Mouse (Mus musculus): ENCODE data around the gene Rab6a. TPM values are rescaled to one million over a fixed set of nuclear protein-coding genes. Genes with fewer than 3 reads are reported as not detected.
A peak's percentile ranks its signal among the peaks of the same experiment; 100 is the strongest.

Gene Rab6a
- polyA plus RNA-seq, 1 experiment from 2014 or later: 102 TPM

DNA sequence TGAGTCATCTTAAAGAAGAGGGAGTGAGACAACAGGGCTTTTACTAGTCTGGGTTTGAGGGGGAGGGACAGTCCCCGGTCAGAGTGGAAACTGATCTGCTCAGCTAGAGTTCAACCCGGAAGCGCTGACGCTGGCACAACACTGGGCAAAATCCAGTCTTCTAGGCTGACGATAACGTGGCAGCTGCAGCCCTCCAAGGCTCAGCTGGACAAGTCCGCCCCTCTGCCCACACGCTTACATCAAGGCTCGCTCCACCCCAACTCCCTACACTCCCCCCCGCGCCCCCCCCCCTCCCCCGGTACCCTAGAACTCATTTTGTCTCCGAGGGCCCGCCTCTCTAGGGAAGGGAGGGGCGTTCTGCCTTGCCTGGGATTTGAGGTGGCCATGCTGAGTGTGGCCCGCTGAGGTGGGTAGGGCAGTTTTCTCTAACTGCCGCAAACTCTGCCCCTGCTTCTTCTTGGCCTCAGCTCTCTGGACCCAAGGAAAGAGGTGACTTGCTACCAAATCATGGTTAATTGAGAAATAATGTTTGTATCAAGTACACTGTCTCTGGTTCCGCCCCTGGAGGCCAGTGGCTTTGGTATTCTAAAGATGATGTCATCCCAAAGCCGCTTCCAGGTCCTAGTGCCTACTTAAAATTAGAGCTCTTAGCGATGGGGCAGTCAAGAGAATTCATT, 16.2 kb upstream of the Rab6a start:
- H3K27me3 ChIP-seq (ENCODE audit: insufficient read depth, low read length): no peaks in the 10 kb centered on the region
- H3K4me1 ChIP-seq (ENCODE audit: insufficient read depth): 0 out of 2 replicates have a peak, but pooled peaks cover 4% of the 10 kb centered on the region
- peak overlapping the region; percentile 65 for H3K9ac ChIP-seq
- TF ChIP-seq CTCF (IDR thresholded peaks at IDR 0.05; ENCODE audit: low read depth): peak; percentile 1; the same call in 1 of the 2 replicates
- peak overlapping the region; percentile 62 for H3K4me2 ChIP-seq
- peak overlapping the region; percentile 50 for H3K4me3 ChIP-seq (ENCODE audit: low read depth, low read length)
- H3K9me3 ChIP-seq (ENCODE audit: low read depth, low read length): no peaks in the 10 kb centered on the region
- WGBS: under 1% methylated on average over 19 of the region's 20 CpGs
- ATAC-seq (ENCODE audit: insufficient read depth): peak; percentile 97
- no peaks in the 10 kb centered on the region for H3K36me3 ChIP-seq (ENCODE audit: insufficient read depth)
- peak overlapping the region; percentile 89 for H3K27ac ChIP-seq (ENCODE audit: low read depth)
- peak; percentile 87 for DNase-seq

DNA sequence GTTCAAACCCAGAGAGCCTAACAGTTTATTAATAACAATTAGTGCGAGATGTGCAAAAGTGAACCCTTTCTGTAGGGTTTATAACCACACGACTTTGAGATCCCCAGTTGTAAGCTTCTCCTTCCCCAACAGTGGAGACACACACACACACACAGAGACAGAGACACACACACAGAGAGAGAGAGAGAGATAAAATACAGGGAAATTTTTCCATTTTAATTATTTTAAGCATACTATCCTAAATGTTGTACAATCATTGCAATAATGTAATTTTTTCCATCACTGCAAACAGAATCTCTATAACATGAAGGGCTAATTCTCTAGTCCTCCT, 15.7 kb upstream of the Rab6a start:
- H3K27me3 ChIP-seq (ENCODE audit: insufficient read depth, low read length): no peaks in the 10 kb centered on the region
- 0 out of 2 replicates have a peak, but pooled peaks have one; percentile 7 for ATAC-seq (ENCODE audit: insufficient read depth)
- H3K4me3 ChIP-seq (ENCODE audit: low read depth, low read length): peak overlapping the region; percentile 50
- H3K36me3 ChIP-seq (ENCODE audit: insufficient read depth): no peaks in the 10 kb centered on the region
- H3K9me3 ChIP-seq (ENCODE audit: low read depth, low read length): no peaks in the 10 kb centered on the region
- 5% methylated on average over 2 of the region's 2 CpGs for WGBS
- DNase-seq: no peak
- 0 out of 2 replicates have a peak, but pooled peaks cover 4% of the 10 kb centered on the region for H3K4me1 ChIP-seq (ENCODE audit: insufficient read depth)
- H3K27ac ChIP-seq (ENCODE audit: low read depth): peak overlapping the region; percentile 89
- TF ChIP-seq CTCF (IDR thresholded peaks at IDR 0.05; ENCODE audit: low read depth): no peak
- H3K4me2 ChIP-seq: peak overlapping the region; percentile 62
- H3K9ac ChIP-seq: peak overlapping the region; percentile 65

DNA sequence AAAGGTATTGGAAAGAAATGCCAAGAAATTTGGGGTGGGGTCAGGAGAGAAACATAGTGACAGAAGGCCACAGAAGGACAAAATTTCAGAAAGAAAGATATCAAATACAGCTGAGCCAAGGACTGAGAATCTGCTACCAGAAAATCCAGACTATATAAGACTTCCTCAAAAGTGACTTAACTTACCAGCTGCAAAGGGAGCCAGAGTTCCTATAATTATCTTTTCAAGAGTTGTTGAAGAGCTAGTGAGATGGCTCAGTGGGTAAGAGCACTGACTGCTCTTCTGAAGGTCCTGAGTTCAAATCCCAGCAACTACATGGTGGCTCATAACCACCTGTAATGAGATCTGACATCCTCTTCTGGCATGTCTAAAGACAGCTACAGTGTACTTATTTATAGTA, 13.9 kb upstream of the Rab6a start:
- Histone ChIP-seq H3K4me2 (no peak overlapping the region), H3K36me3 (ENCODE audit: insufficient read depth) (no peaks in the 10 kb centered on the region), H3K9ac (no peak overlapping the region), H3K4me3 (ENCODE audit: low read depth, low read length) (no peak overlapping the region), H3K9me3 (ENCODE audit: low read depth, low read length) (no peaks in the 10 kb centered on the region), H3K27ac (ENCODE audit: low read depth) (no peak overlapping the region), H3K27me3 (ENCODE audit: insufficient read depth, low read length) (no peaks in the 10 kb centered on the region), H3K4me1 (ENCODE audit: insufficient read depth) (0 out of 2 replicates have a peak, but pooled peaks cover 4% of the 10 kb centered on the region)
- ATAC-seq (ENCODE audit: insufficient read depth) (no peak), DNase-seq (no peak)
- no peak for TF ChIP-seq CTCF (IDR thresholded peaks at IDR 0.05; ENCODE audit: low read depth)

DNA sequence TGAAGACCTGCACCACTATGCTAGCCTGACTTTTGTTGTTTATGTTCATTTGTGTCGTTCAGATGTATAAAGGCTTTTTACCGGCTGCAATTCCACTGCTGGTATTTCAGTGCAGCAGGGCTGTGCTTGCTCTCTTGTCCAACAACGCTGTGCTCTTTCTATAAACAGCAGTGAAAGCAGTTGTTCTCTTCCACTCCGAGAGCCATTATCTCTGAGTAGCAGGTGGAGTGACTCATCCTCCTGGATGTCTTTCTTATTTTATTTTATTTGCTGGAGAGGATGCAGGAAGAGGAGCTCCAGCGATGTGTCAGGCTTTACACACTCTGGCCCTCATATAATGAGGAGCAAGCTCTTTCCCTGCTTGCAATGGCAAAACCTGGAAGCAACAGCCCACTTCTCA, 7.0 kb upstream of the Rab6a start:
- no peak for ATAC-seq (ENCODE audit: insufficient read depth)
- 63% methylated on average over 5 of the region's 5 CpGs for WGBS
- H3K27me3 ChIP-seq (ENCODE audit: insufficient read depth, low read length): no peaks in the 10 kb centered on the region
- no peak overlapping the region for H3K4me2 ChIP-seq
- TF ChIP-seq CTCF (IDR thresholded peaks at IDR 0.05; ENCODE audit: low read depth): no peak
- H3K4me3 ChIP-seq (ENCODE audit: low read depth, low read length): no peak overlapping the region
- no peak overlapping the region for H3K27ac ChIP-seq (ENCODE audit: low read depth)
- H3K9me3 ChIP-seq (ENCODE audit: low read depth, low read length): no peaks in the 10 kb centered on the region
- H3K36me3 ChIP-seq (ENCODE audit: insufficient read depth): no peaks in the 10 kb centered on the region
- no peaks in the 10 kb centered on the region for H3K4me1 ChIP-seq (ENCODE audit: insufficient read depth)
- no peak for DNase-seq
- no peak overlapping the region for H3K9ac ChIP-seq

DNA sequence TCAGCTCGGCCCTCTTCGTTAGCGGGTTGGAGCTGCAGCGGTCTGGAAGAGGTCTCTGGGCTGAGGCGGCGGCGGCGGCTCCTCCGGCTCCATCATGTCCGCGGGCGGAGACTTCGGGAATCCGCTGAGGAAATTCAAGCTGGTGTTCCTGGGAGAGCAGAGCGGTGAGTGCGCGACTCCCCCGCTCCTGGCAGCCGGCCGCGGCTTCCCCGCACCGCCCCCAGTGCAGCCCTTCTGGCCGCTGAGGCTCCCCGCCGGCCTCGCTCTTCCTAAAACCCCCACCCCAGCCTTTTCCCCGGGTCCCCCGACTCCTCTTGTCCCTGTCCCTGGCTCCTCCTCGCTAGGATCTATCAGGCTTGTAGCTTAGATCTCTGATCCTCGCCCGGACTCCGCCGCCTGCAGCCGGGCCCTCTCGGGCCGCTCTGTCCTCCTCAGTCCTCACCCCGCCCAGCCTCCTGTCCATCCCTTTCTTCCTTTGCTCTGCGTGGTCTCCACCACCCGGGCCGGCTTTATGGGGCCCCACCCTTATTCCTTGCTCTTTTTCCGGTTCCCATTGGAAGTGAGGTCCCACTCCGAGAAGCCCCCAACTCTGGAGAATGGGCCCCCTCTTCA, 1.0 kb downstream of the Rab6a start, which contains the start of gene Mrpl48:
TSS of gene Mrpl48 (minus strand) at position 172 of the 612 bp plus-strand sequence.
- DNase-seq (peak; percentile 63), ATAC-seq (ENCODE audit: insufficient read depth) (peak; percentile 59)
- Histone ChIP-seq H3K27me3 (ENCODE audit: insufficient read depth, low read length) (no peaks in the 10 kb centered on the region), H3K4me3 (ENCODE audit: low read depth, low read length) (peak within 1 kb of the TSS; percentile 100), H3K9me3 (ENCODE audit: low read depth, low read length) (no peaks in the 10 kb centered on the region), H3K4me2 (peak within 1 kb of the TSS; percentile 85), H3K36me3 (ENCODE audit: insufficient read depth) (no peaks in the 10 kb centered on the region), H3K27ac (ENCODE audit: low read depth) (peak within 1 kb of the TSS; percentile 99), H3K9ac (peak within 1 kb of the TSS; percentile 97), H3K4me1 (ENCODE audit: insufficient read depth) (no peaks in the 10 kb centered on the region; the same call in 1 of the 2 replicates)
- WGBS: under 1% methylated on average over 43 of the region's 43 CpGs
- no peak for TF ChIP-seq CTCF (IDR thresholded peaks at IDR 0.05; ENCODE audit: low read depth)

DNA sequence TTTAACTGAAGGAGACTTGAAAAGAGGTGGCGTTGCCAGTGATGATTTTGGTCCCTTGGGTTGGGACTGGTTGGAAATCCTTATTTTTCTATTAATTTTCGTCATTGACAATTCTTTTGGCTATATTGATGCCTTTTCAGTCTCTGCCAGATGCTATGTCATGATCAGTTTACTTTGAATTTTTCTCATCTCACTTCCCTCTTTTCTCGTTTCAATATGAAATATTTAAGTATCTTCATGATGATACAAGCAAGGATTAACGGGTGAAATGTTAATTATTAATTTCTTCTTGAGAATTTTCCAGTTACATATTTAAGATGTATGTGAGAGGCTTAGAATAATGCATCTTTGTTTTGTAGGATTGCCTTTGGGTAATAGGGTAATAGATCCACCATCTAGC, 1.7 kb downstream of the Rab6a start:
- 9% methylated on average over 4 of the region's 4 CpGs for WGBS
- ATAC-seq (ENCODE audit: insufficient read depth) (no peak), DNase-seq (no peak)
- no peaks in the 10 kb centered on the region for H3K36me3 ChIP-seq (ENCODE audit: insufficient read depth)
- H3K27ac ChIP-seq (ENCODE audit: low read depth): no peak overlapping the region
- H3K9me3 ChIP-seq (ENCODE audit: low read depth, low read length): no peaks in the 10 kb centered on the region
- TF ChIP-seq CTCF (IDR thresholded peaks at IDR 0.05; ENCODE audit: low read depth): no peak
- H3K4me1 ChIP-seq (ENCODE audit: insufficient read depth): no peaks in the 10 kb centered on the region; the same call in 1 of the 2 replicates
- no peaks in the 10 kb centered on the region for H3K27me3 ChIP-seq (ENCODE audit: insufficient read depth, low read length)
- H3K4me2 ChIP-seq: peak overlapping the region; percentile 85
- H3K9ac ChIP-seq: peak overlapping the region; percentile 97
- H3K4me3 ChIP-seq (ENCODE audit: low read depth, low read length): peak overlapping the region; percentile 100

DNA sequence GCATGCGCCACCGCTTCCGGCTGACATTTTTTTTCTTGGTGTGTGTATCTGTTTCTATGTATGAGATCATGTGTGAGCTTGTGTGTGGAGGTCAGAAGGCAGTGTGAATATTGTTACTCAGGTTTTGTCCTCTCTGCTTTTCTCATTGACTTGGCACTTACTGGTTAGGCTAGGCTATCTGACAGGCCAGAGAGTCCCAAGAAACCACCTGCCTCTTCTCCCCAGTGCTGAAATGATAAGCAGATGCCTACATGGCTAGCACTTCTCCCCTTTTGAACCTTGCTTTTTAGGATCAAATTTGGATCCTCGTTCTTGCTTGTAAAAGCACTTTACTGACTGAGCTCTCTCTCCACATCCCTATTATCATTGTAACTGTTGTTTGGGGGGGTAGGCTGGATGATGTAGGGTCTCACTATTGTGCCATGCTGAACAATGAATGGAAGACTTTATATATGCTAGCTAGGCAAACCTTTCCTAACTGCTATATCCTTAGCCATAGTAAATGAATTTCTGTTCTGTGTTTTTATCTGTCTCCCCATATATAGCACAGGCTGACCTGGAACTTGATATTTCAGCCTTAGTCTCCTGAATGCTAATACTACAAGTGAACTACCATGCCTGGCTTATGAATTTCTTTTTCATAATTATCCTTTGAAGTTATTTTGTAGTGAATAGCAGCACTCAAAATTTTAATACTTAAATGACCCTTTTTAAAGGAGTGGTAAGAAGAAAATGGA, 9.1 kb downstream of the Rab6a start:
- H3K4me3 ChIP-seq (ENCODE audit: low read depth, low read length): no peak overlapping the region
- no peak for ATAC-seq (ENCODE audit: insufficient read depth)
- no peaks in the 10 kb centered on the region for H3K27me3 ChIP-seq (ENCODE audit: insufficient read depth, low read length)
- WGBS: 90% methylated on average over 4 of the region's 4 CpGs
- H3K4me2 ChIP-seq: no peak overlapping the region
- no peak overlapping the region for H3K27ac ChIP-seq (ENCODE audit: low read depth)
- no peaks in the 10 kb centered on the region for H3K4me1 ChIP-seq (ENCODE audit: insufficient read depth)
- H3K9ac ChIP-seq: no peak overlapping the region
- DNase-seq: no peak
- no peaks in the 10 kb centered on the region for H3K36me3 ChIP-seq (ENCODE audit: insufficient read depth)
- H3K9me3 ChIP-seq (ENCODE audit: low read depth, low read length): no peaks in the 10 kb centered on the region
- TF ChIP-seq CTCF (IDR thresholded peaks at IDR 0.05; ENCODE audit: low read depth): no peak
